Comparison of ENCODE assay signal across 28 mouse cellular contexts in genomic region chr10:102370576-102370975, GRCm38 (mm10).
"Had no signal": no experiment of that assay in that cellular context is flagged by ENCODE, and none has a peak within 500 bp of the region (broad histone marks: within the 10 kb centered on the region; RNA-seq: fewer than 3 reads in every experiment).

No protein-coding gene starts in this region.

- H3K9ac ChIP-seq: heart, embryonic 13.5 days; heart, embryonic 15.5 days; hindbrain, embryonic 12.5 days; hindbrain, embryonic 14.5 days; intestine, embryonic 15.5 days; limb, embryonic 13.5 days; limb, embryonic 15.5 days; liver, embryonic 12.5 days; liver, embryonic 14.5 days had no signal

- H3K27me3 ChIP-seq: heart, embryonic 13.5 days; heart, embryonic 15.5 days; hindbrain, embryonic 12.5 days; intestine, embryonic 15.5 days; limb, embryonic 13.5 days; limb, embryonic 15.5 days; liver, embryonic 12.5 days had no signal

- H3K4me3 ChIP-seq: gastrocnemius, adult 2 months; heart, adult 2 months; heart, embryonic 13.5 days; heart, embryonic 15.5 days; hindbrain, embryonic 10.5 days; hindbrain, embryonic 12.5 days; intestine, embryonic 15.5 days; limb, embryonic 13.5 days; limb, embryonic 15.5 days; liver, embryonic 12.5 days had no signal

- H3K36me3 ChIP-seq: heart, embryonic 13.5 days; heart, embryonic 15.5 days; hindbrain, embryonic 10.5 days; hindbrain, embryonic 12.5 days; intestine, embryonic 15.5 days; limb, embryonic 13.5 days; limb, embryonic 15.5 days; liver, embryonic 12.5 days had no signal

- H3K27ac ChIP-seq: gastrocnemius, adult 2 months; heart, adult 2 months; heart, embryonic 13.5 days; heart, embryonic 15.5 days; hindbrain, embryonic 10.5 days; hindbrain, embryonic 12.5 days; hindbrain, embryonic 14.5 days; intestine, embryonic 15.5 days; limb, embryonic 13.5 days; limb, embryonic 15.5 days; liver, embryonic 12.5 days; liver, embryonic 14.5 days had no signal

- H3K4me2 ChIP-seq: heart, embryonic 11.5 days; heart, embryonic 13.5 days; heart, embryonic 15.5 days; hindbrain, embryonic 12.5 days; hindbrain, embryonic 14.5 days; intestine, embryonic 15.5 days; limb, embryonic 13.5 days; limb, embryonic 15.5 days; liver, embryonic 12.5 days had no signal

- H3K9me3 ChIP-seq: heart, embryonic 13.5 days; heart, embryonic 15.5 days; hindbrain, embryonic 10.5 days; hindbrain, embryonic 12.5 days; intestine, embryonic 15.5 days; limb, embryonic 13.5 days; limb, embryonic 15.5 days; liver, embryonic 12.5 days had no signal

- ATAC-seq: hindbrain, embryonic 16.5 days; inflammation-experienced regulatory T-cells, adult 6 months; intestine, embryonic 15.5 days; intestine, postnatal 0 days; liver, embryonic 12.5 days had no signal

- DNase-seq: gastrocnemius, adult 2 months; gastrocnemius, postnatal 10 days; gastrocnemius, postnatal 25 days; heart, adult 11 months; heart, adult 2 months; heart, postnatal 14 days; heart, postnatal 36 days; kidney, adult 18-20 months; kidney, adult 8-10 months; kidney, postnatal 14 days; kidney, postnatal 36 days; layer of hippocampus, adult 9-11 months; layer of hippocampus, postnatal 36 days; left cerebral cortex, postnatal 4 days had no signal

- H3K4me1 ChIP-seq: heart, embryonic 13.5 days; heart, embryonic 15.5 days; hindbrain, embryonic 12.5 days; intestine, embryonic 15.5 days; limb, embryonic 13.5 days; limb, embryonic 15.5 days; liver, embryonic 12.5 days had no signal
